Mouse (Mus musculus) midbrain, embryonic 15.5 days (tissue): Measurements from ENCODE around the gene Atp11b. TPM values are rescaled to one million over a fixed set of nuclear protein-coding genes. Genes with fewer than 3 reads are reported as not detected.

ENCODE experiments used
- ATAC-seq: fragments of 200-750 bp; cut with Nextera tagmentation; replicated peaks from 2 replicates; pipeline ENCODE4 v1.8.0; 2017; ENCODE audit warnings: moderate TSS enrichment
- H3K27ac ChIP-seq: fragments of 300-500 bp; sonication (generic); 2 replicates; pipeline ENCODE4 v1.5.1; 2015; ENCODE audit warnings: mild to moderate bottlenecking, inconsistent platforms
- H3K27me3 ChIP-seq: fragments of 300-500 bp; sonication (generic); replicated peaks from 2 replicates; pipeline ENCODE4 v1.6.1; 2015; ENCODE audit warnings: inconsistent platforms
- H3K36me3 ChIP-seq: fragments of 300-500 bp; sonication (generic); replicated peaks from 2 replicates; pipeline ENCODE4 v1.6.1; 2015; ENCODE audit warnings: inconsistent platforms
- H3K4me1 ChIP-seq: fragments of 300-500 bp; sonication (generic); 2 replicates; pipeline ENCODE4 v1.6.1; 2015; ENCODE audit warnings: inconsistent platforms
- H3K4me2 ChIP-seq: fragments of 300-500 bp; sonication (generic); 2 replicates; pipeline ENCODE4 v1.6.1; 2015; ENCODE audit warnings: inconsistent platforms, mild to moderate bottlenecking, moderate library complexity
- H3K4me3 ChIP-seq: fragments of 300-500 bp; sonication (generic); 2 replicates; pipeline ENCODE4 v1.5.1; 2015; ENCODE audit warnings: mild to moderate bottlenecking, inconsistent platforms
- H3K9ac ChIP-seq: fragments of 300-500 bp; sonication (generic); 2 replicates; pipeline ENCODE4 v1.6.1; 2015; ENCODE audit warnings: mild to moderate bottlenecking, inconsistent platforms
- H3K9me3 ChIP-seq: fragments of 300-500 bp; sonication (generic); 2 replicates; pipeline ENCODE4 v1.6.1; 2016; ENCODE audit warnings: inconsistent platforms
- WGBS: fragments of 180-500 bp; shearing (Covaris S2); methylation state at CpG from one replicate; pipeline ENCODE4 v1.1.7; 2015; ENCODE audit warnings: mixed read lengths; 5-methylcytosine and 5-hydroxymethylcytosine counted together
- polyA plus RNA-seq: library from polyadenylated mRNA; unstranded; fragments of >200 nt; fragmentation: Nextera tagmentation; extraction: Ambion mirVana; gene quantifications from 2 replicates; pipeline ENCODE4 v1.2.1, GENCODE M21; 2015

Atp11b gene
- polyA plus RNA-seq, 1 experiment from 2014 or later = 38.8 TPM

DNA sequence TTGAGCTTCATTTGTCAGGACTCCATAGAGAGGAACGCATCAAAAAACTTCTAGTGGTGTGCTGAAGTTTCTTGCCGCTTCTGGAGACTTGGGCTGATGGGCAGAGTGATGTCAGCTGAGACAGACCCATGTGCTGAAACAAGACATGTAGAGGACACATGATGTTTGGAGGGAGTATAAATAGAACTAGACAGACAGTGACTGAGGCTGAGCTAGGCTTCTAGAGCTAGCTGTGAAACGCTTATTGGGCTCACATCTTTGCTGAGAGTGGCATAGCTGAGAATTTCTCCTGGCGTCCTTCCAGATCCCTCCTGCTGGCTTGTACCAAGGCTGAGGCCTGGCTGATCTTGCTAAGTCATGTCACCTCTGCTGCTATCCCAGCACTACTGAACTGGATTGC, 19.4 kb upstream of the Atp11b start:
- H3K27ac ChIP-seq = no peak overlapping the region
- H3K4me3 ChIP-seq = no peak overlapping the region
- H3K27me3 ChIP-seq = no peaks in the 10 kb centered on the region
- H3K9me3 ChIP-seq = no peaks in the 10 kb centered on the region
- no peak for ATAC-seq
- H3K36me3 ChIP-seq = no peaks in the 10 kb centered on the region
- no peaks in the 10 kb centered on the region for H3K4me1 ChIP-seq
- H3K4me2 ChIP-seq = no peak overlapping the region
- 89% methylated on average over 4 of the region's 4 CpGs for WGBS
- H3K9ac ChIP-seq = no peak overlapping the region

DNA sequence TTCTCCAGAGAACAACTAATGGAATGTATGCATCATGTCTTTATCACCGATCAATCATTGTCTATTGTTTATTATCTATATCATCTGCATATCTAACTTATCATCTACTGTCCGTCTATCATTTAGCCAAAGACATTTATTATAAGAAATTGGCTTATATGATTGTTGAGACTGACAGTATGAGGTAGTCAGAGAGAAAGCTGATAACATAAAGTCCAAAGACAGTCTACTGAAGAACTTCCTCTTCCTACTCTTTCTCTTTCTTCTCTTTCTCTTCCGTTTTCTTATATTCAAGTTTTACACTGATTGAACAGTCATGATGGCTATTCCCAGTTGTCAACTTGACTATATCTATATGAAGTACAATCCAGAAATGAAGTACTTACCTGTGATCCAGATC, 15.8 kb upstream of the Atp11b start:
- Histone ChIP-seq H3K4me1 (no peaks in the 10 kb centered on the region), H3K9ac (no peak overlapping the region), H3K4me2 (no peak overlapping the region), H3K9me3 (no peaks in the 10 kb centered on the region), H3K27me3 (no peaks in the 10 kb centered on the region), H3K36me3 (no peaks in the 10 kb centered on the region), H3K4me3 (no peak overlapping the region), H3K27ac (no peak overlapping the region)
- WGBS = 91% methylated on average over 3 of the region's 3 CpGs
- no peak for ATAC-seq

- Histone ChIP-seq H3K27me3 (no peaks in the 10 kb centered on the region), H3K9me3 (no peaks in the 10 kb centered on the region), H3K4me3 (no peak overlapping the region), H3K4me2 (no peak overlapping the region), H3K9ac (no peak overlapping the region), H3K4me1 (no peaks in the 10 kb centered on the region), H3K36me3 (no peaks in the 10 kb centered on the region), H3K27ac (no peak overlapping the region)
- 32% methylated on average over 4 of the region's 4 CpGs for WGBS
- no peak for ATAC-seq
Measured at GRCm38 (mm10) chr3:35745010-35745409, 8.9 kb upstream of the Atp11b start.

DNA sequence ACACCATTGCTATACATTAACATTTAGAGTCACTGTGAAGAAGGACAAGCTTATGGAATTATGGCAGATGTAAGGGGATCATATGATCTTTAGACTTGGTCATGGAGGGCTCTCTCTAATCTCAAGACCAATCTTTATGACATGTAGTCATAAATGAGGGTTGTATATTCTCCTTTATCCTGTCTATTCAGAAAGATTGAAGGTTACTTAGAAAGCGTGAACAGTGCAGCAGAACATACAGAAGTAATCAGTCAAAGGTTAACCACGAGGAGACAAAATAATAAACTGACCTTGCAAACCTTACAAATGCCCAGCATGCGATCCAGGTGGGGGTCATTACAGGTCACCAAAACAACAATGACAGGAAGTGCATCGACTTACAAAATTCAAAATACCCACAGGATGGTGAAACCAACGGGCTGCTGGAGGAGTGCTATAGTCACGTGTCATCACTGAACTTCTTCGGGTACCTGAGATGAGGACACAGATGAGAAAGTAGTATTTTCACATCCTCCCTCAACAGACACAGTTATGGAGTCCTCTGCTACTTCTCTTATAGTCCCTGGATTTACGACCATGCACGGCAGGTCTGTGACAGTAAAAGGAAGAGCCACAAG, 7.0 kb upstream of the Atp11b start:
- no peak overlapping the region for H3K9ac ChIP-seq
- no peak overlapping the region for H3K4me3 ChIP-seq
- ATAC-seq = no peak
- H3K9me3 ChIP-seq = no peaks in the 10 kb centered on the region
- H3K36me3 ChIP-seq = no peaks in the 10 kb centered on the region
- 74% methylated on average over 9 of the region's 9 CpGs for WGBS
- H3K4me2 ChIP-seq = no peak overlapping the region
- no peak overlapping the region for H3K27ac ChIP-seq
- no peaks in the 10 kb centered on the region for H3K27me3 ChIP-seq
- H3K4me1 ChIP-seq = no peaks in the 10 kb centered on the region

GRCm38 (mm10) chr3:35750286-35750685, 3.6 kb upstream of the Atp11b start:
- no peak overlapping the region for H3K4me3 ChIP-seq
- 58% methylated on average over 5 of the region's 5 CpGs for WGBS
- H3K9ac ChIP-seq = no peak overlapping the region
- H3K9me3 ChIP-seq = no peaks in the 10 kb centered on the region
- ATAC-seq = no peak
- no peaks in the 10 kb centered on the region for H3K36me3 ChIP-seq
- peaks cover 3% of the 10 kb centered on the region for H3K4me1 ChIP-seq
- no peak overlapping the region for H3K4me2 ChIP-seq
- H3K27me3 ChIP-seq = no peaks in the 10 kb centered on the region
- no peak overlapping the region for H3K27ac ChIP-seq

DNA sequence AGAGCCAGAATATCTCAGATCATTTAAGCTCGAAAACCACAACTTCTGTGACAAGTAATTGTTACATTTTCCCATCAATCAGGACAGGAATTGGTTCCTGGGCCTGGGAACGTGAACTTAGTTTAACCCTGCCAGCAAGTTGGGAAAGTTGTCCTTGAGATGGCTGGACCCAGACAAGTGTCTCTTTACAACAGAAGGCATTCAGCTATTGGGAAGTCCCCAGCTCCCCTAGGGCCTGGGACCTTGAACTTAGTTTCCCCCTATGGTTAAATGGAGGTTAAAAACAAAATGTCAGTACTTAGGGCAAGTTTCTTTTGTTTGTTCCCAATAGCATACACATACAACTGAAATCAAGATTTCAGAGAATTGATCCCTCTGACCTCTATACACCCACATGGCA, 2.2 kb upstream of the Atp11b start:
- Histone ChIP-seq H3K27ac (no peak overlapping the region), H3K9ac (no peak overlapping the region), H3K9me3 (no peaks in the 10 kb centered on the region), H3K4me3 (no peak overlapping the region), H3K4me2 (no peak overlapping the region), H3K36me3 (no peaks in the 10 kb centered on the region), H3K27me3 (no peaks in the 10 kb centered on the region), H3K4me1 (peaks cover 8% of the 10 kb centered on the region)
- 75% methylated on average over 2 of the region's 2 CpGs for WGBS
- no peak for ATAC-seq

GRCm38 (mm10) chr3:35762735-35763134, 8.8 kb downstream of the Atp11b start:
- no peaks in the 10 kb centered on the region for H3K4me1 ChIP-seq
- H3K4me2 ChIP-seq = no peak overlapping the region
- no peaks in the 10 kb centered on the region for H3K36me3 ChIP-seq
- no peak overlapping the region for H3K27ac ChIP-seq
- H3K9ac ChIP-seq = no peak overlapping the region
- no peak overlapping the region for H3K4me3 ChIP-seq
- no peaks in the 10 kb centered on the region for H3K27me3 ChIP-seq
- H3K9me3 ChIP-seq = no peaks in the 10 kb centered on the region
- no peak for ATAC-seq
- 73% methylated on average over 4 of the region's 4 CpGs for WGBS

DNA sequence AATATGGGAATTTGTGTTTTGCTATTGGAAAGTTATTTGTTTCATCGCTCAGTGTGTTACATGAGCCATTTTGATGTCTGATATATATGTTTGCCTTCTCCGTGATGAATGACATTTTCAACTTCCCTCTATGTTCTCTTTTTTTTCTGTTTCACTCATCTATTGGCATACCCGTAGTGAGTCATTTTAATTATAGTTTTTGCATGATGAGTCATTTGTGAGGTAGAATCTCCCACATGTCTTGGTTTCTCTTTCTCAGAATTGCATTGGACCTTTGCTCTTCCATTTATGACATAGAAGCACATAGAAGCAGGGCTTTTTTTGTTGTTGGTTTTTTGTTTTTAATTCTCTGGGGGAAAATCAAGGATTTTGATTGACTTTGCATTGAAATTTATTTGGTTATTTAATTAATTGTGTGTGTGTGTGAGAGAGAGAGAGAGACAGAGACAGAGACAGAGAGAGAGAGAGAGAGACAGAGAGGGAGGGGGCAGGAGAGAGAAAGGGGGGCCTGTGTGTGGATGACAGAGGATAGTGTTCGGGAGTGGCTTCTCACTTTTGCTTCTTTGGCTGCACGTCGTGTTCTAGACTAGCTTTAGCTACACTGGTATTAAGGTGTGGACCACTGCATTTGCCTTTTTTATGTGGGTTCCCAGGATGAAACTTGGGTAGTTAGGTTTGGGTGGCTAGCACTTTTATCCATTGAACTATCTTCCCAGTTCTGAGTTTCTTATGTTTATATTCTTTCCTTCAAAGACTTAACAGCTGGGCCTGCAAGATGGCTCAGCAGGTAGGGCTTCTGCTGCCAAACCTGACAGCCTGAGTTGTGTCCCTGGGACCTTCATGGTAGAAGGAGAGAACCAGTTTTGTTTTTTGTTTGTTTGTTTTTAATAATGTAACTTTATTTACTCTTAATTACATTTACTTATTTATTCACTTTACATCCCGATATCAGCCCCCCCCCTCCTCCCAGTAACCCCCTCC, 11.0 kb downstream of the Atp11b start:
- Histone ChIP-seq H3K4me3 (no peak overlapping the region), H3K36me3 (0 out of 2 replicates have a peak, but pooled peaks cover 4% of the 10 kb centered on the region), H3K27ac (no peak overlapping the region), H3K4me2 (no peak overlapping the region), H3K9ac (no peak overlapping the region), H3K27me3 (no peaks in the 10 kb centered on the region), H3K9me3 (0 out of 2 replicates have a peak, but pooled peaks cover 2% of the 10 kb centered on the region), H3K4me1 (no peaks in the 10 kb centered on the region)
- 84% methylated on average over 7 of the region's 7 CpGs for WGBS
- no peak for ATAC-seq

GRCm38 (mm10) chr3:35779748-35780147, 25.8 kb downstream of the Atp11b start:
- no peak for ATAC-seq
- no peak overlapping the region for H3K4me3 ChIP-seq
- H3K27me3 ChIP-seq = no peaks in the 10 kb centered on the region
- no peaks in the 10 kb centered on the region for H3K9me3 ChIP-seq
- H3K27ac ChIP-seq = no peak overlapping the region
- H3K4me1 ChIP-seq = no peaks in the 10 kb centered on the region
- H3K36me3 ChIP-seq = no peaks in the 10 kb centered on the region
- WGBS = 88% methylated on average over 3 of the region's 3 CpGs
- no peak overlapping the region for H3K9ac ChIP-seq
- no peak overlapping the region for H3K4me2 ChIP-seq

- Histone ChIP-seq H3K4me2 (no peak overlapping the region), H3K9ac (no peak overlapping the region), H3K4me1 (no peaks in the 10 kb centered on the region), H3K4me3 (no peak overlapping the region), H3K9me3 (no peaks in the 10 kb centered on the region), H3K36me3 (peaks cover 6% of the 10 kb centered on the region; the same call in 1 of the 2 replicates), H3K27me3 (no peaks in the 10 kb centered on the region), H3K27ac (no peak overlapping the region)
- ATAC-seq = no peak
- over 99% methylated on average over 2 of the region's 2 CpGs for WGBS
Measured at GRCm38 (mm10) chr3:35802040-35802439, 48.1 kb downstream of the Atp11b start.

DNA sequence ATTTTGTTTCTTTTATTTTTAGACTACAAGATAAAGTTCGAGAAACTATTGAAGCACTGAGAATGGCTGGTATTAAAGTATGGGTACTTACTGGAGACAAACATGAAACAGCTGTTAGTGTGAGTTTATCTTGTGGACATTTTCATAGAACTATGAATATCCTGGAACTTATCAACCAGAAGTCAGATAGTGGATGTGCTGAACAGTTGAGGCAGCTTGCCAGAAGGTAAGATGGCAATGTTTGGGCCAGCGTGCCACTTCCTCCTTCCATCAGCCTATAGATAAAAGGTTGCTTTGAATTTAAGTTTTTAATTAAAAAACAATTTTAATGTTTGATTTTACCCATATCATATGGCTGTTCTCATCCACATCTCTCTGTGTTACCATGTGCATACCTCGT, 66.0 kb downstream of the Atp11b start:
- Histone ChIP-seq H3K27ac (no peak overlapping the region), H3K36me3 (peaks cover 16% of the 10 kb centered on the region; the same call in 1 of the 2 replicates), H3K9me3 (no peaks in the 10 kb centered on the region), H3K9ac (no peak overlapping the region), H3K4me2 (no peak overlapping the region), H3K27me3 (no peaks in the 10 kb centered on the region), H3K4me3 (no peak overlapping the region), H3K4me1 (no peaks in the 10 kb centered on the region)
- 96% methylated on average over 3 of the region's 3 CpGs for WGBS
- ATAC-seq = no peak

DNA sequence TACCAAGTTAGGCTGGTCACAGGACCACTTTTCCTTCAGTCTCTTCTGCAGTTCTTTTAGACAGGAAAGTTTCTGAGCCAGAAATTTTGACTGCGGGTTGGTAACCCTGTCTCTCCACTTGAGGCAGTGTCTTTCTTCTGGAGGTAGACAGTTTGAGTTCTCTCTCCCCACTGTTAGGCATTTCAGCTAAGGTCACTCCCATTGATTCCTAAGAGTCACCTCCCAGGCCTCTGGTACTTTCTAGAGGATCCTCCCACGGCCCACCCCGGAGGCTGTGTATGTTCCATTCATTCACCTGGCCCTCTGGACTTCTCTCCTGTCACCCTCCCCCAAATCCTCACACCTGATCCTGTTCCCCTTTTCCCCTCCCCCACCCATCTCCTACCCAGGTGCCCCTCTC, 68.1 kb downstream of the Atp11b start:
- H3K4me2 ChIP-seq = no peak overlapping the region
- no peaks in the 10 kb centered on the region for H3K27me3 ChIP-seq
- no peak overlapping the region for H3K27ac ChIP-seq
- H3K4me1 ChIP-seq = no peaks in the 10 kb centered on the region
- ATAC-seq = no peak
- H3K9me3 ChIP-seq = no peaks in the 10 kb centered on the region
- H3K9ac ChIP-seq = no peak overlapping the region
- H3K36me3 ChIP-seq = peaks cover 15% of the 10 kb centered on the region; the same call in 1 of the 2 replicates
- WGBS = 99% methylated on average over 3 of the region's 3 CpGs
- no peak overlapping the region for H3K4me3 ChIP-seq
